Mouse (Mus musculus): Measurements from ENCODE around the gene Cltrn. TPM values are rescaled to one million over a fixed set of nuclear protein-coding genes. Genes with fewer than 3 reads are reported as not detected.

The Cltrn gene
- polyA plus RNA-seq (2014; fragmentation: Illumina TruSeq; extraction: RNeasy Lipid Tissue Mini Kit (QIAGEN cat#74804); ENCODE audit: low read depth, low replicate concordance), result 7,533 TPM

DNA sequence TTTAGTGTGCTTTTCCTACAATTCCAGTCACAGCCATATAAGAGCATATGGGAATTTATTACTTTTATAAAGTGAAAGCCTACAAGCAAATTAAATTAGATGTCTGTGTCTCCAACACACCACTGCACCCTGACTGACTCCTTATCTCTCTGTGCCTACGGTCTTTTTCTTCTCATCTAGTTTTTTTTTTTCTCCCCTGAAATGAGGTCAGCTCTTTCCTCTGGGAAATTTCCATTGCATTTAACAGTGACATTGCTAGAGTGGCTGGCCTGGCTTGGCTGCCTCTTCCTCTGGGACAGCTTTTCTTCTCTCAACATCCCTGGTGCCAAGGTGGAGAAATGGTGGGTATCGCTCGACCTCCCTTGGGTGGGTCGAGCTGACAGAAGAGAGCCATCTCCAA lies at the start of gene Cltrn:
Cltrn (plus strand) TSS at position 249 of the 400 bp plus-strand sequence.

DNA sequence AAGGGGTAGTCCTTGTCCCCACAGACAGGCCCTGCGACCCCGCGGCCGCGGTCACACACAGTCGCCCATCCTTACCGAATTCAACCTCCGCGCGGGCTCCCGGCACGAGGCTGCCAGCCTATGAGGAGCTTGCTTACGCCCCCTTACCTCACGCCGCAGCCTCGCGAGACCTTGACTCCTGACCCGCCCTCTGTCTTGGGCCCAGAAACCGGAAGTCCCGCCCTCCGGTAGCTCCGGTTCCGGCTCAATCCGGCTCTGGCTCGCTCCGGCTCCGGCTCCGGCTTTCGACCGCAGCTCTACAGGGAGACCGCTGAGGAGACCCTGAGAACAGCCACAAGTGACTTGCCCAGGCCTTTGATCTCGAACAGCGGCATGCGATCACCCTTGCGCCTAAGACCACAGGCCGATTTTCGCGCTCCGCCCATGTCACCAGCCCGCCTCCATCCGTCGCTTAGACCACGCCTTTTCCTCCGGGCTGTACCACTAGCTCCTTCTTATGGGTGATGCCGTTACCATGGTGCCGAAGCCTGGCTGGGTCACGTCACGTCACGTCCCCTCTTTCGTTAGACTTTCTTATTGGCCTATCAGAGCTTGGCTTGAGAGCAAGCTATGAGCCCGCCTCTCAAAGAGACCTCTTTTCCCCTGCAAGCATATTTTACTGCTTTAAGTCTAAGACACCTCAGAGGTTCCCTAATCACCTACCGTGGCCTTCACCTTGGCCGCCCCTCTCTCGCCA lies 12.4 kb upstream of the Cltrn start, which contains the start of gene Siah1b:
Siah1b (minus strand) TSS at position 454 of the 736 bp plus-strand sequence.

DNA sequence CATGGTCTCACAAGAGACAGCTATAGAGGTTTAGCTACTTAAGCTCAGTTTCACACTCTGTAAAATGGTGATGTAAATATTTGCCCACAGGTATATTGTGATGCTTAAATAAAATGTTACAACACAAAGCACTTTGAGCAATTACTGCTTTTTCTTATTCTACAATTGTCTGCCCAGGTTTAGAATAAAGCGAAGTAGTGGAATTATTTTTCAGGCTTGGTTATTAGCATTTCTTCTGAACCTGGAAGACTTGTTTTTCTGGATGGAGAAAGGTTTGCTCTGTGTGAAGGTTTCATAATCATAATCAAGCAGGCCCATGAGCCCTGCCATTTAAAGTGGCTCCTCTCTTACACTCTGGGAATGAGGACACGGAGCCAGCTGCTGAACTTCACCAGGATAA lies 50.4 kb downstream of the Cltrn start, which contains the start of gene Ace2:
Ace2 (plus strand) TSS at position 301 of the 400 bp plus-strand sequence.

Other genes with a start within 250 kb of the Cltrn start
- 27.7 TPM for gene Ap1s2, start 179.8 kb upstream of the Cltrn start, polyA plus RNA-seq (2014; fragmentation: Illumina TruSeq; extraction: RNeasy Lipid Tissue Mini Kit (QIAGEN cat#74804); ENCODE audit: low read depth, low replicate concordance)
- 51.2 TPM for gene Zrsr2, start 130.2 kb upstream of the Cltrn start, polyA plus RNA-seq (2014; fragmentation: Illumina TruSeq; extraction: RNeasy Lipid Tissue Mini Kit (QIAGEN cat#74804); ENCODE audit: low read depth, low replicate concordance)
- gene Car5b, start 60.8 kb upstream of the Cltrn start, polyA plus RNA-seq (2014; fragmentation: Illumina TruSeq; extraction: RNeasy Lipid Tissue Mini Kit (QIAGEN cat#74804); ENCODE audit: low read depth, low replicate concordance), result 112 TPM
- gene Siah1b, start 12.3 kb upstream of the Cltrn start, polyA plus RNA-seq (2014; fragmentation: Illumina TruSeq; extraction: RNeasy Lipid Tissue Mini Kit (QIAGEN cat#74804); ENCODE audit: low read depth, low replicate concordance), result 5.1 TPM
- gene Ace2, start 50.5 kb downstream of the Cltrn start, polyA plus RNA-seq (2014; fragmentation: Illumina TruSeq; extraction: RNeasy Lipid Tissue Mini Kit (QIAGEN cat#74804); ENCODE audit: low read depth, low replicate concordance), result 77.6 TPM
- gene Bmx, start 169.4 kb downstream of the Cltrn start, polyA plus RNA-seq (2014; fragmentation: Illumina TruSeq; extraction: RNeasy Lipid Tissue Mini Kit (QIAGEN cat#74804); ENCODE audit: low read depth, low replicate concordance), result 1.7 TPM
- gene Pir, start 180.5 kb downstream of the Cltrn start, polyA plus RNA-seq (2014; fragmentation: Illumina TruSeq; extraction: RNeasy Lipid Tissue Mini Kit (QIAGEN cat#74804); ENCODE audit: low read depth, low replicate concordance), result 3.8 TPM

All from kidney, adult 10 weeks (tissue).